Mouse (Mus musculus) liver, postnatal 0 days (tissue): ENCODE results near the gene Rap2a.

Experiments used
- CTCF ChIP-seq: sonication (generic); IDR thresholded peaks from 2 replicates; pipeline ENCODE4 v1.5.1; 2016; ENCODE audit warnings: antibody characterized with exemption, low read depth
- EP300 ChIP-seq: IDR thresholded peaks from 2 replicates; pipeline ENCODE4 v1.6.1; 2016; ENCODE audit warnings: antibody characterized with exemption, low read depth, mild to moderate bottlenecking

- no peak for TF ChIP-seq CTCF
- TF ChIP-seq EP300 = no peak
These were observed 56.6 kb downstream of the Rap2a start for GRCm38 (mm10) chr14:120534841-120535271.
